Mouse (Mus musculus) brown adipose tissue, adult 24 weeks (tissue): ENCODE results near the gene Pml. TPM values are rescaled to one million over a fixed set of nuclear protein-coding genes. Genes with fewer than 3 reads are reported as not detected.
"Not testable (repeated sequence)": the region's sequence is repeated elsewhere in the genome, so short reads cannot be mapped to it uniquely, and the experiment has no call there.

Experiments used
- H3K27ac ChIP-seq: fragments of 200-500 bp; replicated peaks from 2 replicates; pipeline ENCODE4 v1.5.1; 2012; ENCODE audit warnings: low read depth, mild to moderate bottlenecking, low read length
- H3K4me1 ChIP-seq: fragments of 200-500 bp; 2 replicates; pipeline ENCODE4 v1.6.1; 2012; ENCODE audit warnings: low read length, mixed read lengths; ENCODE audit not compliant: control insufficient read depth, insufficient read depth, insufficient read length
- H3K4me3 ChIP-seq: fragments of 200-500 bp; 2 replicates; pipeline ENCODE4 v1.5.1; 2012; ENCODE audit warnings: low read depth, mild to moderate bottlenecking, low read length, moderate library complexity; ENCODE audit not compliant: insufficient read depth
- polyA plus RNA-seq: library from polyadenylated mRNA; stranded (reverse); fragments of >200 nt; gene quantifications from 2 replicates; pipeline ENCODE4 v1.2.4, GENCODE M21; 2012; ENCODE audit not compliant: missing spikeins, insufficient read depth, insufficient read length

Pml gene
- polyA plus RNA-seq, 1 experiment: 9.4 TPM

- no peaks in the 10 kb centered on the region for H3K4me1 ChIP-seq
- H3K4me3 ChIP-seq: no peak overlapping the region
- H3K27ac ChIP-seq: no peak overlapping the region
These were observed 6.4 kb upstream of the Pml start for GRCm38 (mm10) chr9:58255704-58256685.

- Histone ChIP-seq H3K4me1 (no peaks in the 10 kb centered on the region), H3K27ac (no peak overlapping the region), H3K4me3 (no peak overlapping the region)
These were observed 5.5 kb upstream of the Pml start for GRCm38 (mm10) chr9:58255105-58255504.

GRCm38 (mm10) chr9:58253805-58254122 is 4.2 kb upstream of the Pml start:
- H3K27ac ChIP-seq, H3K4me1 ChIP-seq: not testable (repeated sequence)
- peak overlapping the region; percentile 80 for H3K4me3 ChIP-seq

- peak within 1 kb of the TSS; percentile 80 for H3K4me3 ChIP-seq
- 0 out of 2 replicates have a peak, but pooled peaks cover 3% of the 10 kb centered on the region for H3K4me1 ChIP-seq
- peak within 1 kb of the TSS; percentile 42 for H3K27ac ChIP-seq
These were observed 3.6 kb upstream of the Pml start, which contains the start of gene Stoml1 for GRCm38 (mm10) chr9:58253033-58253804. Stoml1 (plus strand) TSS chr9:58253164.

GRCm38 (mm10) chr9:58250730-58251129 is 1.1 kb upstream of the Pml start:
- not testable (repeated sequence) for H3K27ac ChIP-seq, H3K4me1 ChIP-seq, H3K4me3 ChIP-seq

GRCm38 (mm10) chr9:58250322-58250721 is 736 bp upstream of the Pml start:
- H3K4me3 ChIP-seq: peak overlapping the region; percentile 62; the same call in 1 of the 2 replicates
- peak overlapping the region; percentile 95; the same call in 1 of the 2 replicates for H3K27ac ChIP-seq
- peaks cover 3% of the 10 kb centered on the region; the same call in 1 of the 2 replicates for H3K4me1 ChIP-seq

GRCm38 (mm10) chr9:58248746-58249413 is 706 bp downstream of the Pml start:
- Histone ChIP-seq H3K4me3 (peak overlapping the region; percentile 93), H3K27ac (peak overlapping the region; percentile 84), H3K4me1 (peaks cover 7% of the 10 kb centered on the region)

- peak overlapping the region; percentile 55; the same call in 1 of the 2 replicates for H3K27ac ChIP-seq
- H3K4me3 ChIP-seq: peak overlapping the region; percentile 39
- H3K4me1 ChIP-seq: peaks cover 7% of the 10 kb centered on the region
These were observed 2.4 kb downstream of the Pml start for GRCm38 (mm10) chr9:58247064-58247759.

- Histone ChIP-seq H3K27ac (no peak overlapping the region), H3K4me1 (peaks cover 7% of the 10 kb centered on the region), H3K4me3 (no peak overlapping the region)
These were observed 3.4 kb downstream of the Pml start for GRCm38 (mm10) chr9:58246083-58246591.

- H3K27ac ChIP-seq: no peak overlapping the region
- H3K4me3 ChIP-seq: no peak overlapping the region
- peaks cover 4% of the 10 kb centered on the region for H3K4me1 ChIP-seq
These were observed 5.9 kb downstream of the Pml start for GRCm38 (mm10) chr9:58243696-58244095.

GRCm38 (mm10) chr9:58242696-58243095 is 6.9 kb downstream of the Pml start:
- H3K4me3 ChIP-seq: no peak overlapping the region
- peaks cover 3% of the 10 kb centered on the region for H3K4me1 ChIP-seq
- H3K27ac ChIP-seq: no peak overlapping the region

- Histone ChIP-seq H3K4me3 (no peak overlapping the region), H3K27ac (no peak overlapping the region), H3K4me1 (peaks cover 3% of the 10 kb centered on the region; the same call in 1 of the 2 replicates)
These were observed 7.7 kb downstream of the Pml start for GRCm38 (mm10) chr9:58241780-58242485.

- Histone ChIP-seq H3K27ac (no peak overlapping the region), H3K4me1 (peaks cover 12% of the 10 kb centered on the region; the same call in 1 of the 2 replicates), H3K4me3 (no peak overlapping the region)
These were observed 15.0 kb downstream of the Pml start for GRCm38 (mm10) chr9:58234502-58235015.
